Mouse (Mus musculus) frontal cortex, postnatal 14 days (tissue): Measurements from ENCODE around the gene Pih1d1.
A peak's percentile ranks its signal among the peaks of the same experiment; 100 is the strongest.
"Not testable (repeated sequence)": the region's sequence is repeated elsewhere in the genome, so short reads cannot be mapped to it uniquely, and the experiment has no call there.

ENCODE experiments used
- DNase-seq, 2 experiments: peaks; one replicate each; pipeline ENCODE4 v3.0.0; 2022; ENCODE audit warnings: low spot score in 2 of 2

Gene Pih1d1

DNA sequence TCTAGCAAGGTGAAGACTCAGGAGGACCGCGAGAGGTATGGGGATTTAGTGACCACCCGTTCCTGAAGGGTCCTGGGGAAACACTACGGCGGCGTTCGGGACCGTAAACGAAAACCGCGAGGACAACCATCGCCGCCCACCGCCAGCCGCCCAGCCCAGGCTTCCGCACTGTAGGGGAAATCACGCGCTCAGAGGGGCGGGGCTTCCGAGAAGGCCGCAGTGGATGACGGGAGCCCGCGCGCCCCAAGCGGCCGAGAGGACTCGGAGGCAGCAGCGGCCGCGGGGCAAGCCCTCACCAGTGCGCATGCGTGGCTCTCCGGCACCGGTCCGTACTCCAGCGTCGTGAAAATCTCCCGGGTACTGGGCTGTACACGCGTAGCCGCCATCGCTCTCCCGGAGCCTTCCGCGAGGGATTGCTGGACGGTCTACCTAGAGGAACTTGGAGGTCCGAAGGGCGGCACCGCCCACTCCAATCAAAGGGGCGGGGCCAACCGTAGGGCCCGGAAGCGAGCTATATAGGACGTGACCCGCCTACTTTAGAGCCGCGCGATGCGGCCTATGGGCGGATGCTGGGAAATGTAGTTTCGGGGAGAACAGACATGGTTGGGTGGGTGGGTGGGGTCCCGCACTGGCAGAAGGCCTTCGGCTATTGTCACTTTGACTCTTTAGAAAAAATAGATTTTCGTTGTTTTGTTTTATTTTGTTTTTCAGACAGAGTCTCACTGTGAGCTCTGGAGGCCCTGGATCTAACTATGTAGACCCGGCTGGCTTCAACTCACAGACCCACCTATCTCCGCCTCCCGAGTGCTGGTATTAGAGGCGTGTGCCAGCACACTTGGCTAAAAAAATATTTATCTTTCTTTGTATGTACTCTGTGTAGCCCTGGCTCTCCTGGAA, at the start of gene Pih1d1, which contains the start of gene Aldh16a1:
Gene Pih1d1, plus strand, starts transcription at position 208 of the 897 bp plus-strand sequence.
Gene Aldh16a1, minus strand, starts transcription at position 489 of the 897 bp plus-strand sequence.
- peak; percentile 93 to 97 for DNase-seq

DNA sequence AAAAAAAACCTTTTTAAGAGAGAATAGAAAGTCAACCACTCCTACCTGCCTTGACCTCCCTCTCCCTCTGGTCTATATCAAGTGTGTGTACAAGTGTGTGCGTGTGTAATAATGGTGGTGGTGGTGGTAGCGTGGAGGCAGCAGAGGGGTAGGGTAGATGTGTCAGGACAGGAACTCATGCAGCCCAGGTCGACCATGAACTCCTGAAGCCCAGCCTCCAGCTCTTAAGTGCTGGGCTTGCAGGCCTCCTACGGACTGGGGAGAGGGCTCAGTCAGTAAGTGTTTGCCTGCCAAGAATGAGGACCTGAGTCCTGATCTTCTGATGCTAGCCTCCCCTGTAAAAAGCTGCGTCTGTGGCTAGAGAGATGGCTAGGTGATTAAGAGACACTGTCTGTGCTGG, 49.2 kb upstream of the Pih1d1 start:
- DNase-seq, result no peak

DNA sequence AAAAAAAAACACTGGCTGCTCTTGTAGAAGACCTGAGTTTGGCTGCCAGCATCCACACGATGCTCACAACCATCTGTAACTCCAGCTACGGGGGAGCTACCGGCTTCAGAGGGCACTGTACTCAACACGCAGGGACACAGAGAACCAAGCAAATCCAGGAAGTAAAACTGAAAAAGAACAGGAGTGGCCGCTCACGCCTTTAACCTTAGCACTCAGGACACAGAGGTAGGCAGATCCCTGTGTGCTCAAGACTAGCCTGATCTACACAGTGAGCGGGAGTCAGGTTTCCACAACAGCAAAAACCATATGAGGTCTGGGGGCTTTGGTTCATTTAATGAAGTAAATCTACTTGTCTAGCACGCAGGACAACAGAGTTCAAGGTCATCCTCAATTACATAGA, 48.6 kb upstream of the Pih1d1 start:
- no peak for DNase-seq

DNA sequence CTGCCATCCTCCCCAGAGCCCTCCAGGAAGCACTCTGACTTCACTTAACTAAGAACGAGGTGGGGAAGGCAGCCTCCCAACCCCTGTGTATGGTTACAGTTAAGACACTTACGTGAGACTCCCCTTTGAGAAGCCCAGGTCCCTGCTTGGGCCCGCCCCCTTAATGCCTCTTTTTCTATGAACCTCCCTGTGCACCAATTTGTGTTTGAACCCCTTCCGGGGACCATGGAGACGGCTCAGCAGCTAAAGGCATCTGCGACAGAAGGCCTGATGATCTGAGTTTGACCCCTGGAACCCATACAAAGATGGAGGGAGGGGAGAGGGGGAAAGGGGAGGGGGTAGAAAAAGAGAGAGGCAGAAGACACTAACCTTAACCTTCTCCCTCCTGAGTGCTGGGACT, 47.7 kb upstream of the Pih1d1 start:
- no peak for DNase-seq

DNA sequence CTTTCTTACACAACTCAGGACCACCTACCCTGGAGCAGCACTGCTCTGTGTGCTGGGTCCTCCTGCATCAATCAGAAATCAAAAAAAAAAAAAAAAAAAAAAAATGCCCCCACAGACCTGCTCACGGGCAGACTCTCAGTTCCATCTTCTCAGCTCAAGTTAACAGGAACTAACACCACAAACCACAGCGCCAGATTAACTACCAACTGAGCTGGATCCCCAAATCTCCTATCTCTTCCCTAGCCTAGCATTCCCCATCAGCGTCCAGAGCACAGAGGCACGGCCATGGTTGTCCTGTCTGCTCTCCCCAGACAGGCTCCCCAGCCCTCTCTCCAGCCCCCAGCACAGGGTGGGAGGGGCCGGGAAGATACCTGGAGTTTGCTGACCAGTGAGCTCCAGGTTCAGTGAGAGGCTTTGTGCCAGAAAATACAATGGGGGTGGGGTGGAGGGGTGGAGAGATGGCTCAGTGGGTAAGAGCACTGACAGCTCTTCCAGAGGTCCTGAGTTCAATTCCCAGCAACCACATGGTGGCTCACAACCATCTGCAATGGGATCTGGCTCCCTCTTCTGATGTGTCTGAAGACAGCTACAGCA, 47.0 kb upstream of the Pih1d1 start:
- no peak for DNase-seq

DNA sequence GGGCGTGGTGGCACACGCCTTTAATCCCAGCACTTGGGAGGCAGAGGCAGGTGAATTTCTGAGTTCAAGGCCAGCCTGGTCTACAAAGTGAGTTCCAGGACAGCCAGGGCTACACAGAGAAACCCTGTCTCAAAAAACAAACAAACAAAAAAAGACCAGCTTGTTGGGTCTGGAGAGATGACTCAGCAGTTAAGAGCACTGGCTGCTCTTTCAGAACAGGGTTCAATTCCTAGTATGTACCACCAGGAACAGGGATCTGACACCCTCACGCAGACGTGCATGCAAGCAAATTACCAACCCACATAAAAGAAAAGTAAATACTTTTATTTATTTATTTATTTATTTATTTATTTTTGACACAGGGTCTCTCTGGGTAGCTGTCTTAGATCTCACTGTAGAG, 44.0 kb upstream of the Pih1d1 start:
- not testable (repeated sequence) for DNase-seq

DNA sequence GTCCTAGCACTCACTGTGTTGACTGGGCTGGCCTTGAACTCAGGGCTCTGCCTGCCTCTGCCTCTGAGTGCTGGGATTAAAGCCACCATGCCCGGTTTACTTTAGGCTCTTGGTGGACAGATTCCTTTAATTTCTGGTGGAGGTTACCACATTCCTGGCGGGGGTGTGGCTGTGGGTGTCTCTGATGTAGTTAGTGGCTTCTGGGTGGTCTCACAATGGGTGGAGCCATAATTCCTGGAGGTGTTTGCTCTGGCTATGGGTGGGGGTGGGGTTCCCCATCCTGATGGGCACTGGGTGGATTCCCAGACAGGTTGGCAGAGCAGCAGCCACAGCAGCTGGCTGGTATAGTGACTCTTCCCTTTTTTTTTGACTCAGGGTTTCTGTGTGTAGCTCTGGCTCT, 42.2 kb upstream of the Pih1d1 start:
- no peak for DNase-seq

DNA sequence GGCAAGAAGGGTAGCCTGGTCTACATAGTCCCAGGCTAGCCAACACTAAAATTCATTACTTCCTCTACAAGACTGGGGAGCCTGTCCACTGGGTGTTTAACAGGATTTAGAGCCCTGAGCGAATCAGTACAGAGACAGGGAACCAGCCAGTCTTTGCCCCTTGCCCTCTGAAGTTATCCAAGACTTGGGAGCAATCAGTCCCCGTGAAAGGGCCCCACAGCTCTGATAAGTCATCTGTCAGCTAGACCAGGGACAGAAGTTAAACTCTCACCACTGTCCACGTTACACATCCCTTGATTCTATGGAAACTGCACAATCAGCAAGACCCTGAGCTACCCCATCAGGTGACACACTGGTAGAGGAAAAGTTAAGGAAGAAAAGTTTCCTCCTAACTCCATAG, 41.6 kb upstream of the Pih1d1 start:
- DNase-seq, result no peak

DNA sequence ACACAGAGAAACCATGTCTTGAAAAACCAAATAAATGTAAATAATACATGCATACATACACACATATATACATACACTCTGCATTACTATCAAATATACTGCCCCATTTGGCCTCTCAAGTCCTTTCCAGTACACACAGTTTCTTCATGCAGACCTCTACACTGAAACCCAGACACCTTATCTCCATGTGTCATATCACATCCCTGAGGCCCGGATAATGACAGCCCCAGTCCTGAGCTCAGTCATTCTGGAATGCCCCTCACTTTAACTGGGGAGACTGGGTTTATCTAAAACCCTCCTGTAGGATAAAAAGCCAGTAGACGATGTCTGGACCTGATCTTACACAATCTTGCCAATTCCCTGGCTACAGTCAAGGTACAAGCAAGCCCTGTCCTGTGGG, 40.6 kb upstream of the Pih1d1 start:
- no peak for DNase-seq

DNA sequence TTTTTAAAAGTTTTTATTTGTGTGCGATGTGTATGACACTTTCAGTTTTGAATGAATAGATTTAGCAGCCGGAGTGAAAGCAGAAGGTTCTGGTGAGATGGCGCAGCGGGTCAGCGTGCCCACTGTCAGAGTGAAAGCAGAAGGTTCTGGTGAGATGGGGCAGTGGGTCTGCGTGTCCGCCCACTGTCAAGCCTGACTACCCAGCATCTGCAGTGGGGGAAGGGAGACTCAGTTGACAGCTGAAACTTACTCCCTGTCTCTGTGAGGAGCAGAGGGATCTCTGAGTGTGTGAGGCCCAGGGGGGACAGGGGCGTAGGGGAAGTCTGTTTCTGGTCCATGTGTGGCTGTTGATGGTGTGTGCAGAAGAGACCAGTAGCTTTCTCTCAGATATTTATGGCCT, 36.5 kb upstream of the Pih1d1 start:
- no peak for DNase-seq

DNA sequence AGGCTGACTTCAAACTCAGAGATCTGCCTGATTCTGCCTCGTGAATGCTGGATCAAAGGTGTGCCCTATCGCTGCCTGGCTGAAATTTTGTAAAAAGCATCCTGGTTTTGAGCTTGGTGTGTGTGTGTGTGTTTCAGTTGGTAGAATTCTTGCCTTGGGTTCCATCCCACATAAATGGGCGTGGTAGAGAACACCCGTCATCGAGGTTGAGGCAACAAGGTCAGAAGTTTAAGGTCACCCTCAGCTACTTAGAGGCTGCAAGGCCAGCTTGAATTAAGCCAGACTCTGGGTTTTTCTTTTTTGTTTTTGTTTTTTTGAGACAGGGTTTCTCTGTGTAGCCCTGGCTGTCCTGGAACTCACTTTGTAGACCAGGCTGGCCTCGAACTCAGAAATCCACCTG, 35.8 kb upstream of the Pih1d1 start:
- DNase-seq, result no peak

DNA sequence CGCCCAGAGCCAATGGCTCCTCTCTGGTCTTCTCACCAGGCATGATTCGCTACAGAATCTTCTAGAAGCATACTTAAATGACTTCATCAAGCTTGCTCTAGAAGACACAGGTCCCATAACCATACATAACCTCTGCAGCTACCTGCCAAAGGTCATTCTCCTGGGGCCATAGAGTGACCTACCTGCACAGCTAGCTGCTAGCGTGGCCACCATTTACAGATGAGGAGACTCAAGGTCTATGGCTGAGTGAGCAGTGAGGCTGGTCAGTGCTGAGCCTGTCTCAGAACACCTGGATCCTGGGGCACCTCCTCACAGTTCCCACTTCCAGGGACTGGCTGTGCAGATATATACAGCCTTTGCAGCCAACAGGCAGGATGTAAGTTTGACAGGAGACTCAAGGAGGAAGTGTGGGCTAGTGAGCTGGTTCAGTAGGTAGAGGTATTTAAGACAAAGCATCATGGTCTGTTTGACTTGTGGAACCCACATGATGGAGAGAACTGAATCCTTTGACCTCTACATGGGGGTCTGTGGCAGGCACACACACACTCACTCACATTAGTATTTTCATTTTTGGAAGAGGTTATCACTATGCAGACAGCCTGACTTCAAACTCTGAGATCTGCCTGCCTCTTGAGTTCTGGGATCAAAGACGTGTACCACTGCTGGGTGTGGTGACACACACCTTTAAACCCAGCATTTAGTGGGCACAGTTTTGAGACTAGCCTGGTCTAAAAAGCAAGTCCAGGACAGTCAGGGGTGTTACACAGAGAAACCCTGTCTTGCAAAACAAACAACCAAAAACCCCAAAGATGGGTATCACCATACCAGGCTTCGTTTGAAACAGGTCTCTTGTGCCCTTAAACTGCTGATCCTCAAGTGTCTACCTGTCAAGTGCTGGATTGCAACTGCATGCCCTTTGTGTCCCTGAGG, 34.1 kb upstream of the Pih1d1 start:
- DNase-seq, result no peak

DNA sequence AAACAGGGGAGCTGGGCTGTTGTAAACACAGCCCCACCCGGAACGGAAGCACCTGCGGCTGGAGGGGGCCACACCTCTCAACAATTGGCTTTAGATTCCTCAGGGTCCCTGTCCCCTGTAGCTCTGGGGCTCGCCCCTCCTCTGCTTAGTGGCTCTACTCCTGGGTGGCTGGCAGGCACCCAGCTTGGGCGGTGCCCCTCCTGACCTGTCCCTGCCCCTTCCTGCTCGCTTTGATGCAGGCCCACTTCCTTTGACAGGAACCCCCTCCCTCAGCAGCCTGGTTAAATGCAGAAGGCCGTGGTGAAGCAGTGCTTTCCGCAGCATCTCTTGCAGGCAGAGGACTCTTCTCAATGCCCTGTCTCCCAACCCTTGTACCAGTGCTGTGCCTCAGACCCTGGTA, 32.7 kb upstream of the Pih1d1 start:
- no peak for DNase-seq

DNA sequence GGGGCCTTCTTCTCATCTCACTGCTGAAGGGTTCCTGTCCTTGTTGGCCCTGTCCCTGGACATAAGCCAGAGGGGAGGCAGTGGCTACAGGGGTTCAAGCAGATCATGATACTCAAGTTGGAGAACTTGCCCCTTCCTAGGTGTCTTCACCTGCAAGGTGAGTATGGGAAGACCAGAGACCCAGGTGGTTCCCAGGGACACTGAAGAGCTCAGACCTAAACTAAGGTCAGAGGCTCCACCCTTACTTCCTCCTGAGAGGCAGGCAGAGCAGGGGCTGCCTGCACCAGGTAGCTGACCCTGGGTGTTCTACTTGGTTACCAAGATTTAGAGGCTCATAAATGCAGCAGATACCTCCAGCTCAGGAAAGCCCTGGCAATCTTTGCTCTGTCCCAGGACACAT, 32.1 kb upstream of the Pih1d1 start:
- DNase-seq, result no peak

DNA sequence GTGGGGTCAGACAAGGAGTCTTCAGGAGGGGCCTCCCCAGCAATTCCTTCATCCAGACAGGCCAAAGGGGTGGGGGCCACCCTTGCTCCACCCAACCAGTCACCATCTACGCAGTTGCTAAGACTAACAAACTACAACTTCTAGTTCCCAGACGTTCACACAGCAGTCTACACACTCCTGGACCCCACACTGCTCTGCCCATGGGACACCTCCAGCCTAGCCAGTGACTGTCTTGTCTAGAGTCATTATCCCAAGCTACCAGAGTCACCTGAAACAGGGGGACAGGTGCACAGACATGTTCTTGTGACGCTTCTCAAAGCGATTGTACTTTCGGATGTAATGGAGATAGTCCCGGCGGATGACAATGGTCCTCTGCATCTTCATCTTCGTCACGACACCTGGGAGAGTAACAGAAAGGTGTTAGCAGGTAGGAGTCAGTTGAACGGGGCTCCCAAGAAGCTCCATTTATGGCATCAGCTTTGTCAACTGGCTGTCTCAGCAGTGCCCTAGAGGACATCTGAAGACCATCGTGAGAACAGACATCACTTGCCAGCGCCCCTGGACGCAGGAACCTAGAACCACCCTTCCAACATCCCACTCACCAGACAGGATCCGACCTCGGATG, 31.4 kb upstream of the Pih1d1 start:
- DNase-seq, result no peak

DNA sequence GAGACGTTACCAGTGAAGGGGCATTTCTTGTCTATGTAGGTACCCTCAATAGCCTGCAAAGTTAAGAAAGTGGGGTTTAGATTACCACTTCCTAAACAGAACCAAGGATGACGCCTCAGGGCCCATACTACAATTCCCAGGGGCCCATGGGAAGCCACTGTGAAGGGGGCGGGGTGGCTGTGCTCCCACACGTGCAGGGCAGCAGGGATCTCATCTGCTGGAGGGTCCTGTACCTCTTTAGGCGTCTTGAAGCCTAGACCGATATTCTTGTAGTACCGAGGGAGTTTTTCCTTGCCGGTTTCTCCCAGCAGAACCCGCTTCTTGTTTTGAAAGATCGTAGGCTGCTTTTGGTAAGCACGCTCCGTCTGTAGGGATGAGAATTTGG, 30.9 kb upstream of the Pih1d1 start:
- no peak for DNase-seq

DNA sequence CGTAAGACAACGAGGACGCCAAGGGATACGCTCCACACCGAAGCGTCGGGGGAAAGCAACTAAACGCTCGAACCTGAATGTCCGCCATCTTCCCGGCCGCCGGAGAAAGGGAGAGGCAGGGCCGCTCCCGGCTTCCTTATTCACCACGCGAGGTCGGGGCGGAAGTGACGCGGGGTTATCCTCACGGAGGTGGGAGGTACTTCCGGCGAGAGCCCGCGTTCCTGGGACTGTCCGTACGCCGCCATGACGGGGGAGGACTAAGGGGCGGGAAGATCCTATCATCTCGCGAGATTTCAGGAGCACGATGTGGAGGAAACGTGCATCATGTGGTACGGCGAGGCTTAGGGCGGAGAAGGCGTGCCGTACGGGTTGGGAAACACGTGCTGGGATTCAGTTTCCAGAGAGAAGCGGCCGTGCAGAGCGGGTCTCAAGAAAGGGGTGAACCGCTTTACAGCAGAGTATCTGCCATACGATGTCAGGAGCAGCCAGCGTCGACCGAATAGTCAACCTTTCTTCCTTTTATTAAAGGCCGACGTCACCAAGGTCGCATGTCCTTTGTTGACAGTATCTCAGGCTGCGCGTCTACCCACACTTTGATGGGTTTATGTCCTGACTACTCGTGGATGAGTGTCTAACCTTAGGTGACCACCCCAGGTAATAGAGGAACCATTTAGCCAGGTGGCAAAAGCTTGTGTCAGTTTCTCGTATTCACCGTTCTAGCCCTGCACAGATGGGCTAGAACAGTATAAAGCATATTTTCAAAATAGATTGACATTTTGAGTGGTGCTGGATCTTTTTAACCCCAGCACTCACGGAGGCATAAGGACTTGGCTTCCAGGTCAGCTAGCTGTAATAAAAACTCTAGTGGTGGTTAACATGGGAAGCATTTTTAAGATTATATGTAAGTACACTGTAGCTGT, 29.6 kb upstream of the Pih1d1 start, which contains the start of gene Rps11:
Gene Rps11, minus strand, starts transcription at position 216 of the 920 bp plus-strand sequence.
- peak; percentile 98 for DNase-seq

DNA sequence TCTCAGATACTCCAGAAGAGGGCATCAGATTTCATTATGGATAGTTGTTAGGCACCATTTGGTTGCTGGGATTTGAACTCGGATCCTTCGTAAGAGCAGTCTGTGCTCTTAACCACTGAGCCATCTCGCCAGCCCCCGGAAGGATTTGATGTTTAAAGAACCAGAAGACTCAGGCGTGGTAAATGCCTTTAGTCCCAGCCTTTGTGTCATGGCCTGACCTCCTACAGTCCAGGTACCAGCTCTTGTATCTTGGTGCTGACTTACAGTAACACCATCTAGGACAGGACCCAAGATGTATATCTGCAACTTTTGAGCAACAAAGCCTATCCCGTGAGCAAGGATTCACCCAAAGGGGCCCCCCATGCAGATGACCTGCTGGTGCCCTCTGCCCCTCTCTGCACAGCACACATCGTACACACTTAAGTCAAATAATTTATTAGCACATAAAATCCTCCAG, 28.9 kb upstream of the Pih1d1 start:
- no peak for DNase-seq

DNA sequence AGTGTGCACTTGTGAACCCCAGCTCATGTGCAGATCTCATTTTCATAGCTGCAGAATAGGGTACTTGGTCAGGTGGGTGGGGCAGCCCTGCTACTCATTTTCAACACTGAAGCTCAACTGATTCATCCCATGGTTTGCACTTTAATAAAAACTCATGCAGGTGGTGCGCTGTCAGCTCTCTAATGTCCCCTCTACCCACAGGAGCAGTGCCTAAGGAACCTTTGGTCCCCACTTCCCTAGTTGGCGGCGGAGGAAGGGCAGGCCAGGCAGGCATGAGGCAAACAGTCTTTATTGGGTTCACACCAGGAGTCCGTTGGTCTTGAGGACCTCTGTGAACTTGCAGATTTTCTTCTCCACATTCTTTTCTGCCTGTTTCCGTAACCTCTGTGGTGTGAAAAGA, 28.5 kb upstream of the Pih1d1 start:
- not testable (repeated sequence) for DNase-seq

DNA sequence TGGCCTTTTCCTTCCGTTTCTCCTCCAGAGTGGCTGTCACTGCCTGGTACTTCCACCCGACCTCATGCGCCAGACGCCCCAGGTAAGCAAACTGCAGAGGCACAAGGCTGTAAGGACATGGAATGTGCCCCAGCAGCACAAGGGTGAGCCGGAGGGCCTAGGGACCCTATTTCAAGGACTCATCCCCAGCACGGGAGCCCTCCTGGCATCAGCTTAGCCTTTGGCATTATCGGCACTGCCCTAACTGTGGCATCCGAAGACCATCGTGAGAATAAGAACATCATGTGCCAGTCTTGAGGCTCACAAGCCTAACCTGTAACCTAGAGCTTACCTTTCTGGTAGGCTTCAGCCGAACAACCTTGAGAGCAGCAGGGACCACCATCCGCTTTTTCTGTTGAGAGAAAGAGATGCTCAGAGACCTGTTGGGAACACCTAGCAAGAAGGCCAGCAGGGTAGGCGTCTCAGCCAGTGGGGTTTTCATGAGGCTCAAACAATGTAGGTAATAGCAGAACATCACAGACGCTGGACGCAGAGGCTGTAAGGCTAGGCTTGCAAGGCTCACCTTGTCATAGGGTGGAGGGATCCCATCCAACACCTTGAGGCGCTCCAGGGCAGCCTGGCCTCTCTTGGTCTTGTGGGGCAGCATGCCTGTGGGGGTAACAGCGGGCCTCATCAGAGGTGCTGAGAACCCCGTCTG, 27.8 kb upstream of the Pih1d1 start:
- DNase-seq, result no peak
